Mouse (Mus musculus) brain, embryonic 14.5 days (tissue): ENCODE measurements around the gene Pygo2. TPM values are rescaled to one million over a fixed set of nuclear protein-coding genes. Genes with fewer than 3 reads are reported as not detected.

Experiments
- DNase-seq: peaks from one replicate; pipeline ENCODE4 v3.0.0-alpha.2; 2011; ENCODE audit warnings: low read depth
- CTCF ChIP-seq: fragments of 200-500 bp; IDR thresholded peaks from 2 replicates; pipeline ENCODE4 v1.5.1; 2012; ENCODE audit warnings: inconsistent platforms, mild to moderate bottlenecking, moderate library complexity, borderline replicate concordance; ENCODE audit not compliant: insufficient read depth, insufficient read length; ENCODE audit errors: extremely low read depth
- POLR2A ChIP-seq: fragments of 200-500 bp; IDR thresholded peaks from 2 replicates; pipeline ENCODE4 v1.6.1; 2012; ENCODE audit warnings: mild to moderate bottlenecking, inconsistent platforms, borderline replicate concordance; ENCODE audit not compliant: poor library complexity, insufficient read depth, insufficient read length, severe bottlenecking; ENCODE audit errors: extremely low read depth
- polyA plus RNA-seq: library from polyadenylated mRNA; depleted of rRNA; stranded (reverse); fragments of >200 nt; gene quantifications from 2 replicates; pipeline ENCODE4 v1.2.3, GENCODE M21; 2012; rRNA removed

The Pygo2 gene
- polyA plus RNA-seq, 1 experiment = 71.6 TPM

DNA sequence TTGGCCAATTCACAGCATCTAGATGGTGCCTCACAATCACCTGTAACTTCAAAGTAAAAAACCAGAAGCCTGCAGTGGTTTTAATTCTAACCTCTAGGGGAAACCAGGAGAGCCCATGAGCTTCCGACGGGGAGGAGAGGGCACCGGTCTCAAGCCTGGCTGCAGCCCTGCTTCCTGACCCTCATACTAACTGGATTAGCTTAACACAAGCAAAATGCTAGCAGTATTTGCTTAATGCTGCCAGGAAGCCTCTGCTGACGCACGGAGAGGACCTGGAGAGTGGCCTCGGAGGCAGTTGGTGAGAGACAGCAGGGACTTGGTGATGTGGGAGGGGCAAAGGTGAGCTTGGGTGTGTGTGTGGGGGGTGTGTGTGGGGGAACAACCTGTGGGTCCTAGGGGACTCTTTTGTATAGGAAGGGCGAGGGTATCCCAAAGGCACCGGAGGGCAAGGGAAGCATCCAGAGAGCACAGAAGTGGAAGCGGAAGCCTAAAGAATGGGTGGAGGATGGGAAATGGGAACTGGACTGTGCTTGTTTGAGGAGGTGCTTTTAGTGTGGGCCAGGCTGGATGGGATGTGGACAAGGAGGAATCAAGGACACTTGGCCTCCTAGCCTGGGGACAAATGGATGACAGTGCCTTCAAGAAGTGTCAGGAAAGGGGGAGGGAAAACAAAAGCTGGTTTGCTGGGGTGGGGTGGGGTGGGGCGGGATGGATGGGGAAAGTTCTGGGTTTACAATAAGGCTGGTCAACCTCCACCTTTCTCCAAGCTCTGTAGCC is 24.6 kb downstream of the Pygo2 start, which contains the start of gene Pmvk:
Pmvk (plus strand) TSS at position 141 of the 777 bp plus-strand sequence.
- TF ChIP-seq POLR2A (no peak), CTCF (no peak)
- no peak for DNase-seq

- DNase-seq = no peak
- TF ChIP-seq POLR2A (no peak), CTCF (no peak)
Measured at GRCm38 (mm10) chr3:89455786-89456285, 25.8 kb downstream of the Pygo2 start.

DNA sequence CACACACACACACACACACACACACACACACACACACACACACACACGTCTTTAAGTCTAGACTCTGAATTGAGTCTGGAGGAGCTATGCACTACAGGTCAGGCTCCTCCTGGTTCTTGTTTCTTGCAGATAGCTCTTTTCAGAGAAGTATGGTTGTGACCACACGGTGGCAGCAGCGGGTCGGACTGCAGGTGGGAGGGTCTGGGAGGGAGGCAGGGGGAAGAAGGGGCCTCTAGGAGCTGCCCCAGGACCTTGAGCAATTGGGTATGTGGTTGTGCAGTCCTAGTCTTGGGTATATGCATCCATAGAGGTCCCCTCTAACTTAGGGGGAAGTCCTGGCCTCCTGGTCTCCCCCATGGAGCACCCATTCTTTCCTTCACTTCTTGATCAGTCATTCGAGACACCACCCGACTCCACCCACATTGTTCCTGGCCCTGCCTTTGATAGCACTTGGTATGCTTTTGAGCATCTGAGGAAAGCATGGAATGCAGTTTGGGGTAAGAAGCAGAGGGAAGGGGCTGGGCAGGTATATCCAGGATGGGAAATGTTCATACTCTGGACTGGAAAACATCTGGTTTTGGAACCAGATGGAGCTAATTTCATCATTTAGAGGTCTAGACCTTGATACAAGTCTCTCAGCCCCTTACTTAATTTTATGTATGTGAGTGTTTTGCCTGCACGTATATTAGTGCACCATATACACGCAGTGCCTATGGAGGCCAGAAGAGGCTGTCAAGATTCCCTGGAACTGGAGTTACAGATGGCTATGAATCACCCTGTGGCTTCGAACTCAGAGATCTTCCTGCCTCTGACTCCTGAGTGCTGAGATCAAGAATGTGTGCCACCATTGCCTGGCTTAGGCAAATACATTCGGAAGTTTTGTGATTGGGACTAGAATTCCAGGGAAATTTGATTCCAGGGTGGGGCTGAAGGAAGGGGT is 27.0 kb downstream of the Pygo2 start:
- peak; percentile 81 for DNase-seq
- TF ChIP-seq CTCF (peak; percentile 77), POLR2A (no peak)

DNA sequence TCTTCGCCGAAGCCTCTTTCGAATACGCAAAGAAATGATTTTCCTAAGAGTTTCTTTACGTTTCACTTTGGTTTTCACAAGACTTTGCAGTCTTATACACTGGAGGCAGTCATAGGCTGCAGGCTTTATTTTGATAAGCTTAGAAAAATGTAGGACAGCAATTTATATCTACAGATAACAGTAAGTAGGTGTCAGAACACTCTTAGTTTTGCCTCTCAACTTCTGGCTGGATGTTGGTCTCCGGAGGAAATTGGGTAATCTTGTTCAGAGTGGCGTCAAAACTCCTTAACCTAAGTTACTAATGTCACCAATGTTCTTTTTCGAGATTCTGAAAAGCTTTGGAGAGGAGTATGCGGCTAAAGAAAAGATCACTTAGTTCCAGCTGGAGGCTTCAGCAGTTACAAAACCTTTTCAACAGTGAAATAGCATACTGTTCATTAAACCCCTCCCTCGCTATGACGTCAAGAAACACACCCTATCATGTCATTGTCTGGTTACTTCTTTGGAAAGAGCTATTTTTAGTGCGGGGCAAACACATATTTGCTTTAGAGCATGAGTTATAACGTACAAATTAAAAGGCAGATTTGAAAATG is 28.5 kb downstream of the Pygo2 start:
- TF ChIP-seq CTCF = no peak
- TF ChIP-seq POLR2A = no peak
- DNase-seq = no peak

DNA sequence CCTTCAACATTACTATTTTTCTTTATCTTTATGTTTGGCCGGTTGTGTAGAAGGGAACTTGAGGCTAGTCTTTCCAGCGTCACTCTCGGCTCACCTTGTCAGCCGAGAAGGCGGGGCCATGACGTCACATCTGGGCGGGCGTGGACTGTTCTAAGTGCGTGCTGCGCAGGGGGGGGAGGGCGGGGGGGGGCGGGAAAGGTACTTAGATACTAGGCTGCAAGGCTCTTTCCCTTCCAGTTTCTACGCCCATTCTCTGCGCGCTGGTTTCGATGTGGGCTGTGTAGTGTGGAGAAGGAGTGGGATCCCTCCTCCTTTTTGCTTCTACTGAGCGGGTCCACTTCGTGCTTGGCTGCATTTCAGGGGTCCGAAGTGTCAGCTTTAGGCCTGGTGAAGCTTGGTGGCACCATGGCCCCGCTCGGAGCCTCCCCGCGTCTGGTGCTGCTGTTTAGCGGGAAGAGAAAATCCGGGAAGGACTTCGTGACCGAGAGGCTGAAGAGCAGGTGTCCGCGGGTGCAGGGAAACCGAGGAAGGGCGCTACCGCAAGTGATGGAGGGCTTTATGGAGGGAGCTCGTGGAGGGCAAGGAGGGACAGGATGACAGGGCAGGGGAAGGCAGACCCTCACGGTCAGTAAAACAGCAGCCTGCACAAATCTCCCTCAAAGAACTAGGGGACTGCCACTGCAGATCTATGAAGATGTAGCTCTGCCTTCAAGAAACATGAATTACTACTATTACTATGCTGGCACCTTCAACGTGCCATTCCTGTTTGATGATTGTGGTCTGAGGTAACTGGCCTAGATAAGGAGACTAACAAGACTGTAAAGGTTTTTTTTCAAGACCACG is 29.2 kb downstream of the Pygo2 start:
- TF ChIP-seq POLR2A (no peak), CTCF (no peak)
- DNase-seq = peak; percentile 96

- no peak for DNase-seq
- TF ChIP-seq POLR2A (no peak), CTCF (no peak)
Measured at GRCm38 (mm10) chr3:89468268-89468667, 38.3 kb downstream of the Pygo2 start.

DNA sequence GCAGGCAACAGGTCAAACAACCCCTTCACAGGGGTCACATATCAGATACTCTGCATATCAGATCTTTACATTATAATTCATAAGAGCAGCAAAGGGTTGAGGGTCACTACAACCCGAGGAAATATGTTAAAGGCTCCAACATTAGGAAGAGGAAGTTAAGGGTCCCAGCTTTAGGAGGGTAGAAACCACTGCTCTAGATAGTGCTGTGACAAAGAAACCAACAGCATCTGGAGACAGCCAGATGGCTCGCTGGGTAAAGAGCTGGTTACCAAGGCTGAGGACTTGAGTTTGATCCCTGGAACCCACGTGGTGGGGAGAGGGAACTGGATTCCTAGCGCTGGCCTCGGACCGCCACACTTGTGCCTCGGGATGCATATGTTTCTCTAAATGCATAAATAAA is 42.3 kb downstream of the Pygo2 start:
- no peak for DNase-seq
- TF ChIP-seq CTCF (no peak), POLR2A (no peak)

DNA sequence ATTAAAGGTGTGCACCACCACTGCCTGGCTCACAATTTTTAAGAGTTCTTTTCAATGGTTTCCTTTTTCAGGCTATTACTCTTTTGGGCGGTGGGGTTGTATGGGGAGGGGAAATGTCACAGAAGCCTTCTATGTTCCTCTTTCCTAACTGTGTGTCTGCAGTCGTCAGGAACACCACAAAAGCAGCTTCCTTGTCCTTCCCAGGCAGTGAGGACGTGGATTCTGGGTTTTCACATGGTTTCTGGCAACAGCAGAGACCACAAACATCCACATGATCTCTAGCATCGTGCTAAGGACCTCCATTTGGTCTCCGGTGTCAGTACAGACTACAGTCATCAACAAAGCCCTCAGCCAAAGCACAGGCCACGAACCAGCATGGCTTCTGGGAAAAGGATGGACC is 43.8 kb downstream of the Pygo2 start:
- no peak for TF ChIP-seq CTCF
- TF ChIP-seq POLR2A = no peak
- DNase-seq = no peak

- no peak for DNase-seq
- no peak for TF ChIP-seq POLR2A
- TF ChIP-seq CTCF = no peak
Measured at GRCm38 (mm10) chr3:89479055-89479454, 49.0 kb downstream of the Pygo2 start.

DNA sequence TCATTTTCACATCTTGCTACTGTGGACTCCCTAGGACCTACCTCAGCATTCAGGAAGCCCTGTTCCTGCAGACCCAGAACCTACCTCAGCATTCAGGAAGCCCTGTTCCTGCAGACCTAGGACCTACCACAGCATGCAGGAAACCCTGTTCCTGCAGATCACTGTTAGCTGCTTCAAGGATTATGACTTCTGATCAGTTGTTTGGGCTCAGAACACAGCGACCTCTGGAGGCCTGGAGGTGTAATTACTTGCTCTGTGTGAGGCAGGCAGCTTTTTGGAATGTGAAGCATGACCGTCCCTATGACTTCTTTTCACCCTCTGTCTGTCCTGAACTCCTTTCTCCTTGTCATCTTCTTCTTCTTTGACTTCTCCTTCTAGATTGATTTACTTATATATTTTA is 51.5 kb downstream of the Pygo2 start:
- TF ChIP-seq POLR2A (no peak), CTCF (peak; percentile 51; the same call in 1 of the 2 replicates)
- no peak for DNase-seq

DNA sequence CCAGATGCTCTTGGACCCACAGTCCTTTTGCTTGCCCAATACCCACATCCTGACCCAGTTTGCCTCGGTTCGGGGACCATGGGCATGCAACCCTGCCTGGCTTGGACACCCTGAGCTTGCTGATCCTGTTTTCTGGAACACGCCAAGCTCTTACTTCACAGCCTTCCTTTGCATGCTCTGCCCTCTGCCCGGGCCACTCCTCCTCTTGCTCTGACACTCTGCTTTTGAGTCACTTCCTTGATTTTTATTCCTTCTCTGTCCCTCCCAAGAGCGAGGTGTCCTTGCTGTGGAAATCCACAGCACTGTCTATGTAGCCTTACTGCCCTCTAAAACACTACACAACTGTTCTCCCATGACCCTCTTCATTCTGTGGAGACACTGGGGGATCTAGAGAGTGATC is 52.2 kb downstream of the Pygo2 start:
- TF ChIP-seq CTCF (no peak), POLR2A (no peak)
- DNase-seq = no peak

Other genes with a start within 250 kb of the Pygo2 start
- 69.1 and 73.8 TPM in 2 replicates for gene Fam189b, start 247.1 kb upstream of the Pygo2 start, polyA plus RNA-seq
- gene Gba, start 227.3 kb upstream of the Pygo2 start, polyA plus RNA-seq = 55.6 and 56.3 TPM in 2 replicates
- 117 and 168 TPM in 2 replicates for gene Thbs3, start 215.0 kb upstream of the Pygo2 start, polyA plus RNA-seq
- 146 and 201 TPM in 2 replicates for gene Mtx1, start 203.1 kb upstream of the Pygo2 start, polyA plus RNA-seq
- gene Muc1, start 201.2 kb upstream of the Pygo2 start, polyA plus RNA-seq = 9.3 and 10.0 TPM in 2 replicates
- gene Krtcap2, start 184.2 kb upstream of the Pygo2 start, polyA plus RNA-seq = 86.7 and 106 TPM in 2 replicates
- 131 and 144 TPM in 2 replicates for gene Trim46, start 183.9 kb upstream of the Pygo2 start, polyA plus RNA-seq
- gene Dpm3, start 170.9 kb upstream of the Pygo2 start, polyA plus RNA-seq = 145 and 269 TPM in 2 replicates
- 41.4 and 71.8 TPM in 2 replicates for gene Slc50a1, start 159.6 kb upstream of the Pygo2 start, polyA plus RNA-seq
- gene Efna1, start 149.1 kb upstream of the Pygo2 start, polyA plus RNA-seq = 11.2 and 12.0 TPM in 2 replicates
- 59.4 and 60.3 TPM in 2 replicates for gene Efna3, start 107.2 kb upstream of the Pygo2 start, polyA plus RNA-seq
- 12.6 and 22.9 TPM in 2 replicates for gene Efna4, start 92.2 kb upstream of the Pygo2 start, polyA plus RNA-seq
- 63.6 and 75.5 TPM in 2 replicates for gene Adam15, start 80.2 kb upstream of the Pygo2 start, polyA plus RNA-seq
- gene Dcst2, start 68.2 kb upstream of the Pygo2 start, polyA plus RNA-seq = 0.38 and 0.57 TPM in 2 replicates
- 0.04 TPM in 1 of 2 replicates, not detected in the other for gene Dcst1, start 65.0 kb upstream of the Pygo2 start, polyA plus RNA-seq
- 2.4 and 2.8 TPM in 2 replicates for gene Zbtb7b, start 35.4 kb upstream of the Pygo2 start, polyA plus RNA-seq
- 4.6 and 5.2 TPM in 2 replicates for gene Lenep, start 27.4 kb upstream of the Pygo2 start, polyA plus RNA-seq
- gene Flad1, start 18.3 kb upstream of the Pygo2 start, polyA plus RNA-seq = 39.4 and 53.9 TPM in 2 replicates
- gene Cks1b, start 11.8 kb upstream of the Pygo2 start, polyA plus RNA-seq = 79.8 and 129 TPM in 2 replicates
- gene Shc1, start 11.8 kb upstream of the Pygo2 start, polyA plus RNA-seq = 29.5 and 30.2 TPM in 2 replicates
- 9.5 and 13.6 TPM in 2 replicates for gene Pbxip1, start 6.5 kb downstream of the Pygo2 start, polyA plus RNA-seq
- 72.2 and 86.3 TPM in 2 replicates for gene Pmvk, start 24.3 kb downstream of the Pygo2 start, polyA plus RNA-seq
- 11.5 and 13.8 TPM in 2 replicates for gene Kcnn3, start 90.0 kb downstream of the Pygo2 start, polyA plus RNA-seq